Mouse (Mus musculus) midbrain, postnatal 0 days (tissue): ENCODE data around the gene Npas2. TPM values are rescaled to one million over a fixed set of nuclear protein-coding genes. Genes with fewer than 3 reads are reported as not detected.

ENCODE experiments used
- ATAC-seq: fragments of 200-750 bp; cut with Nextera tagmentation; 2 replicates; pipeline ENCODE4 v1.8.0; 2017; ENCODE audit warnings: moderate number of reproducible peaks, mild to moderate bottlenecking, moderate TSS enrichment, moderate library complexity; ENCODE audit not compliant: low FRiP score
- DNase-seq: peaks from one replicate; pipeline ENCODE4 v3.0.0-alpha.2; 2015; ENCODE audit warnings: low spot score
- H3K27ac ChIP-seq: fragments of 300-500 bp; sonication (generic); 2 replicates; pipeline ENCODE4 v1.5.1; 2014; ENCODE audit warnings: low read depth, mild to moderate bottlenecking, low read length, mixed read lengths
- H3K27me3 ChIP-seq: fragments of 300-500 bp; sonication (generic); 2 replicates; pipeline ENCODE4 v1.6.1; 2014; ENCODE audit warnings: low read length, control low read depth, mixed read lengths; ENCODE audit not compliant: insufficient read depth
- H3K36me3 ChIP-seq: fragments of 300-500 bp; sonication (generic); 2 replicates; pipeline ENCODE4 v1.6.1; 2014; ENCODE audit warnings: low read length, control low read depth, mixed read lengths; ENCODE audit not compliant: insufficient read depth
- H3K4me1 ChIP-seq: fragments of 300-500 bp; sonication (generic); 2 replicates; pipeline ENCODE4 v1.6.1; 2014; ENCODE audit warnings: mild to moderate bottlenecking, control low read depth, antibody characterized with exemption, low read length, mixed read lengths; ENCODE audit not compliant: insufficient read depth
- H3K4me2 ChIP-seq: fragments of 300-500 bp; sonication (generic); 2 replicates; pipeline ENCODE4 v1.6.1; 2014; ENCODE audit warnings: low read depth, mild to moderate bottlenecking, low read length, mixed read lengths; ENCODE audit not compliant: poor library complexity, severe bottlenecking
- H3K4me3 ChIP-seq: fragments of 300-500 bp; sonication (generic); 2 replicates; pipeline ENCODE4 v1.5.1; 2014; ENCODE audit warnings: low read depth, mild to moderate bottlenecking, low read length, moderate library complexity
- H3K9ac ChIP-seq: fragments of 300-500 bp; sonication (generic); replicated peaks from 2 replicates; pipeline ENCODE4 v1.6.1; 2014; ENCODE audit warnings: mild to moderate bottlenecking, low read length, moderate library complexity, mixed read lengths; ENCODE audit not compliant: poor library complexity, severe bottlenecking
- H3K9me3 ChIP-seq: fragments of 300-500 bp; sonication (generic); 2 replicates; pipeline ENCODE4 v1.6.1; 2016; ENCODE audit warnings: low read length, control low read depth
- CTCF ChIP-seq: IDR thresholded peaks from 2 replicates; pipeline ENCODE4 v1.5.1; 2016; ENCODE audit warnings: antibody characterized with exemption, mild to moderate bottlenecking
- WGBS: fragments of 180-500 bp; shearing (Covaris S2); extraction: QIAGEN DNeasy Blood & Tissue Kit; methylation state at CpG from one replicate; pipeline ENCODE4 v1.1.7; 2014; 5-methylcytosine and 5-hydroxymethylcytosine counted together
- polyA plus RNA-seq: library from polyadenylated mRNA; unstranded; fragments of >200 nt; fragmentation: Nextera tagmentation; extraction: Ambion mirVana; gene quantifications from 2 replicates; pipeline ENCODE4 v1.2.1, GENCODE M21; 2015
- total RNA-seq: library from RNA; depleted of rRNA; stranded (reverse); fragments of >200 nt; gene quantifications from 2 replicates; pipeline ENCODE4 v1.2.3, GENCODE M21; 2014

The Npas2 gene
- total and polyA plus RNA-seq, 2 experiments from 2014 or later: 1.2 to 1.5 TPM

- no peak for ATAC-seq
- no peak for DNase-seq
- no peak overlapping the region for H3K4me2 ChIP-seq
- H3K36me3 ChIP-seq: no peaks in the 10 kb centered on the region
- no peak overlapping the region for H3K9ac ChIP-seq
- H3K27ac ChIP-seq: no peak overlapping the region
- no peaks in the 10 kb centered on the region for H3K4me1 ChIP-seq
- 80% methylated on average over 8 of the region's 8 CpGs for whole genome bisulfite sequencing
- H3K27me3 ChIP-seq: no peaks in the 10 kb centered on the region
- no peak for TF ChIP-seq CTCF
- no peak overlapping the region for H3K4me3 ChIP-seq
- H3K9me3 ChIP-seq: no peaks in the 10 kb centered on the region
Measured at GRCm38 (mm10) chr1:39260183-39260978, 66.8 kb downstream of the Npas2 start.

DNA sequence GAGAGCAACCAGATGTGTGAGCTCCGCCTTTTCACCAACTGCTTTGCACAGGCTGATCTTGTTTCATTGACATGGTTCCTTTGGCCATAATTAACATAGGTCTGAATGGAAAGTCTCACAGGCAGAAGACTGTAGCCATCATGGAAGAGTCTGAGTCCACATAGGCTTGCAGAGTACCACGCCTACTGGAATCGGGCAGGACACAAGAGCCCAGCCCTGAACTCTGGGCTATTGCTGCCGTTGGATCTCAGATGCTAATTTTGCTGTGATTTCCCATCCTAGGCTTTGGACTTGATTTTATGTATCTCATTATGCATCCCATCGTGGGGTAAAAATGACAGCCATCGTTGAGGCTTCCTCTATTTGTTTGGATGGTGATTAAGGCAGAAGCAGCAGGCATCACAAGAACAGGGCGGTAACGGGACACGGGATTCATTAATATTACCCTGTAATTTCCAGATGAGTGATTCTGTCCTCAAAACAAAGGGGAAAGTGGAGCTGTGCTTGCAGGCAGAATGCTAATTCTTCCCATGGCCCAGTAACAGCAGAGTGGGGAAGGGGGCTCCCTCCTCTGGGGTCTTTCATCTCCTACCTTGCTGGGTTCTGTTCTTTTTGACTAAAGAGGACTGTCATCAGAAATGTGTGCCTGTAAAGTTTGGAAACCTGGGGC, 73.4 kb downstream of the Npas2 start:
- no peaks in the 10 kb centered on the region for H3K36me3 ChIP-seq
- H3K27ac ChIP-seq: no peak overlapping the region
- no peak overlapping the region for H3K9ac ChIP-seq
- H3K4me3 ChIP-seq: no peak overlapping the region
- no peak for ATAC-seq
- no peaks in the 10 kb centered on the region for H3K4me1 ChIP-seq
- DNase-seq: no peak
- no peaks in the 10 kb centered on the region for H3K9me3 ChIP-seq
- no peaks in the 10 kb centered on the region for H3K27me3 ChIP-seq
- WGBS: 73% methylated on average over 9 of the region's 9 CpGs
- no peak overlapping the region for H3K4me2 ChIP-seq
- TF ChIP-seq CTCF: no peak

- no peak overlapping the region for H3K9ac ChIP-seq
- H3K27ac ChIP-seq: no peak overlapping the region
- no peak for TF ChIP-seq CTCF
- H3K4me3 ChIP-seq: no peak overlapping the region
- 80% methylated on average over 6 of the region's 6 CpGs for WGBS
- no peaks in the 10 kb centered on the region for H3K27me3 ChIP-seq
- no peaks in the 10 kb centered on the region for H3K4me1 ChIP-seq
- ATAC-seq (no peak), DNase-seq (no peak)
- no peak overlapping the region for H3K4me2 ChIP-seq
- H3K36me3 ChIP-seq: no peaks in the 10 kb centered on the region
- no peaks in the 10 kb centered on the region for H3K9me3 ChIP-seq
Measured at GRCm38 (mm10) chr1:39272976-39273375, 79.4 kb downstream of the Npas2 start.

- Histone ChIP-seq H3K4me1 (no peaks in the 10 kb centered on the region), H3K36me3 (no peaks in the 10 kb centered on the region), H3K4me2 (no peak overlapping the region), H3K9ac (no peak overlapping the region), H3K4me3 (no peak overlapping the region), H3K27ac (no peak overlapping the region), H3K9me3 (no peaks in the 10 kb centered on the region), H3K27me3 (no peaks in the 10 kb centered on the region)
- DNase-seq: no peak
- no peak for ATAC-seq
- WGBS: 94% methylated on average over 7 of the region's 7 CpGs
- TF ChIP-seq CTCF: no peak
Measured at GRCm38 (mm10) chr1:39280391-39280790, 86.9 kb downstream of the Npas2 start.

GRCm38 (mm10) chr1:39280989-39281875, 87.7 kb downstream of the Npas2 start:
- Histone ChIP-seq H3K9ac (no peak overlapping the region), H3K4me2 (no peak overlapping the region), H3K27ac (no peak overlapping the region), H3K36me3 (no peaks in the 10 kb centered on the region), H3K27me3 (no peaks in the 10 kb centered on the region), H3K4me3 (no peak overlapping the region), H3K9me3 (no peaks in the 10 kb centered on the region), H3K4me1 (no peaks in the 10 kb centered on the region)
- WGBS: 72% methylated on average over 15 of the region's 15 CpGs
- TF ChIP-seq CTCF: no peak
- ATAC-seq: no peak
- DNase-seq: peak; percentile 64
